Mouse (Mus musculus): ENCODE data around the gene Mtcp1.

Mtcp1 gene

GRCm38 (mm10) chrX:75415936-75416785 is at the start of gene Mtcp1, which contains the start of the genes Cmc4 and Brcc3:
Gene Mtcp1 (minus strand): TSS chrX:75416588.
Gene Cmc4 (minus strand): TSS chrX:75416584.
Gene Brcc3 (plus strand): TSS chrX:75416628.
- peak; percentile 84 for DNase-seq (ENCODE audit: low spot score)

DNA sequence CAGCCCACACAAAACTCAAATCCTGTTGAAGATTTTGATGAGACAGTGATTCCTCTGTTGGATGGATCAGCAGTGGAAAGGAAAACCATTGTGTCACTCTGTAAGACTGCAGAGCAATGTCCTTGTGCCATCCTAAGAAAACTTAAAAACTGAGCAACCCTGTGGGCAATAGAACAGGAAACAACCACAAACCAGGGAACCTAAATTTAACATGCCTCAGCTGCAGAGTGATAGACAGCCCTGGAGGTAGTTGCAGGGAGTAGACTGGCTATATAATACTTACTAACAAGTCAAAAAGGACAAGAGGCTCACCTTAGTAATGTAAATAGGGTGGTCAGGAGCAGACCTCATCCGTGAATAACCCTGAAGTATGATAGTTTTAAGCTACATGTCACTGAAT is 38.2 kb upstream of the Mtcp1 start:
- DNase-seq (ENCODE audit: low spot score), result no peak

GRCm38 (mm10) chrX:75409711-75410110 is 6.7 kb downstream of the Mtcp1 start:
- DNase-seq (ENCODE audit: low spot score), result no peak

DNA sequence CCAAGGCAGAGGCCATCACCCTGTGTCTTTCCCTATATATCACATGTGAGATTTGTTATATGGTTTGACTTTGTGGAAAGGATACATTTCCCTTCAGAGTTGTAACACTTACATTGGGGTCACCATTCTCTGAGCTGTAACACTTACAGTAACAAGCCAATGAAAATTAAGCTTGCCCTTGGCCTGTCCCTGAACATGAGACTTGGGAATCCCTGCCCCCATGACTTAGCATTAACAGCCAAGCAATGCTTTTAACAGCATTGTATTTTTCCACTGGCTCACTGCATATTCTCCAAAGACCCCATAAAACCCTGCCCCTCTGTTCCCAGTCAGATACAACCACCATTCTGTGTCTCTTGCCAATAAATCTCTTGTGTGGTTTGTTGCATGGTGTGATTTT is 13.0 kb downstream of the Mtcp1 start:
- no peak for DNase-seq (ENCODE audit: low spot score)

DNA sequence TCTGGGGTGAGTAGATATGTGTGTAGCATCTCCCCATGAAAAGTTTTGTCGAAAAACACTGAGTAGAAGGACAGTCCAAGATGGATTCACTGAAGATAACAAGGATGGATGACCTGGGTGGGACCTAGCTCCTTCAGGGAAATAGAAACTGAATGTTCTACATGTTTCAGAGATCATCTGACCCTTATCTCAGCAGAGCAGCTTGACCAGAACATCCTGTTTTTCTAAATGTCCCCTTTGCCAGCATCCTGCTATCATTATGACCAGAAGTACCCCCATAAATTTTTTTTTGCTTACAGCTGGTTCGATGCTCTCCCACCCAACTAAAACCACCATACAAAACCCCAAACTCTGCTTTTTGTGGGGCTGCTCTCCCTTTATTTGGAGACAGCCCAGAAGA is 13.7 kb downstream of the Mtcp1 start:
- DNase-seq (ENCODE audit: low spot score), result no peak

- DNase-seq (ENCODE audit: low spot score), result no peak
Measured at GRCm38 (mm10) chrX:75399471-75399870, 16.9 kb downstream of the Mtcp1 start.

- DNase-seq (ENCODE audit: low spot score), result peak; percentile 47
Measured at GRCm38 (mm10) chrX:75382195-75382771, 34.1 kb downstream of the Mtcp1 start, which contains the start of the genes Fundc2 and F8. Gene Fundc2 (plus strand): TSS chrX:75382399. Gene F8 (minus strand): TSS chrX:75382615.

- no peak for DNase-seq (ENCODE audit: low spot score)
Measured at GRCm38 (mm10) chrX:75381699-75382098, 34.7 kb downstream of the Mtcp1 start.

GRCm38 (mm10) chrX:75381176-75381575 is 35.2 kb downstream of the Mtcp1 start:
- DNase-seq (ENCODE audit: low spot score), result no peak

- DNase-seq (ENCODE audit: low spot score), result no peak
Measured at GRCm38 (mm10) chrX:75376815-75377214, 39.6 kb downstream of the Mtcp1 start.

DNA sequence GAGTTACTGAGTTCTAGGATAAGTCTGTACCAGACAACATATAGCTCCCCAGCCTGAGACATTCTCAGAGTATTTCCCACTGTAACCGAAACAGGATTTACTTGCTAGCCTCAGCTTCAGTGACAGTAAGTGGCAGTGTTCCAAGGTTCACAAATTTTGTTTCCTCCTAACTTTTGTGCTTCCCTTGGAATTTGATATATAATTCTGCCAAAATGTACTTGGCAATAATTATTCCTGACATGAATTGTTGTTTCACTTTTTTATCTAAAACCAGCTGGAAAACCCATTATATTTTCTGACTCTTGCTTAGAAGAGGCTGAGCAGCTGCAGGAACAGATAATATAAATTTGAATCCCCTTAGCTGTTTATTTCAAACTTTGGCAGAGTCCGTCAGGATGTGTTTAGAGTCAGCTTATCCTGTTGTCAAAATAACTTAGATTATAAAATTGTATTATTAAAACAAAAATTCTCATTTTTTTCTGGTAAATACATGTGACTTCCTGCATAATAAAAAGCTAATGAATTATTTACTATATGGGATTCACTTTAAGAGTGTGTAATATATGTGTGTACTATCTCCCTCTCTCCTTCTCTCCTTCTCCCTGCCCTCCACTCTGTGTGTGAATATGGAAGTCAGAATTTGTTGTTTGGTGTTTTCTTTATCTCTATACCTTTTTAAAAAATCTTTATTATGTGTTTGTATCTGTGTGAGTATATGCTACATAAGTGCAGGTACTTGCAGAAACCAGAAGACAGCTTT is 43.5 kb downstream of the Mtcp1 start:
- no peak for DNase-seq (ENCODE audit: low spot score)

DNA sequence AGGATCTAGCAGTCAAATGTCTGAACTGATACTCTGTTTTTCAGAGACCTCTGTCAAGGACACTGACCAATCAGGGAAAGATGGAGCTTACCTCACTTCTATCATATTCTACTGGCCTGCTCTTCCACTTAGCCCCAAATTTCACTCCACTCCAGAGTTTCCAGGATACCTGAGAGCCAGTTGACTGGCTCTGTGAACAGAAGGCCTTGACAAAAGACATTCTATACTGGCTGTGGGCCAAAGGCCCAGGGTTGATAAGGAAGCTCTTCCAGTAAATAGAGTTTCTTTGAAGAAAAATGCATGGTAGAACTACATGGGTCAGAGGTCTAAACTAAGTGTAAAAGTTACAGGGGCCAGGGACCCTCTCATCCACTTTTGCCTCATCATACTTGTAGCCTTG is 46.2 kb downstream of the Mtcp1 start:
- DNase-seq (ENCODE audit: low spot score), result no peak
